In genomic region chr1:168686821-168687220, GRCm38 (mm10) we compare ENCODE assay signal across 18 mouse cellular contexts.
"Had no signal": no experiment of that assay in that cellular context is flagged by ENCODE, and none has a peak within 500 bp of the region (broad histone marks: within the 10 kb centered on the region; RNA-seq: fewer than 3 reads in every experiment).

No protein-coding gene starts in this region.

- H3K9ac ChIP-seq: liver, embryonic 14.5 days; lung, embryonic 14.5 days; midbrain, embryonic 12.5 days; neural tube, embryonic 13.5 days; neural tube, embryonic 15.5 days had no signal

- H3K4me1 ChIP-seq: midbrain, embryonic 10.5 days; midbrain, embryonic 12.5 days; neural tube, embryonic 13.5 days; neural tube, embryonic 15.5 days had no signal

- H3K27me3 ChIP-seq: midbrain, embryonic 12.5 days; neural tube, embryonic 13.5 days; neural tube, embryonic 15.5 days had no signal

- H3K27ac ChIP-seq: liver, embryonic 14.5 days; midbrain, embryonic 10.5 days; midbrain, embryonic 12.5 days; neural tube, embryonic 13.5 days; neural tube, embryonic 15.5 days had no signal

- DNase-seq: lung, adult 18-20 months; lung, embryonic 14.5 days; lung, postnatal 10 days; lung, postnatal 4 days; midbrain, embryonic 14.5 days; retina, postnatal 1 day; right cerebral cortex, adult 18-20 months; spleen, adult 18-20 months; thymus, adult 18-20 months; thymus, postnatal 14 days; thymus, postnatal 36 days had no signal

- H3K36me3 ChIP-seq: midbrain, embryonic 10.5 days; midbrain, embryonic 12.5 days; neural tube, embryonic 13.5 days; neural tube, embryonic 15.5 days had no signal

- H3K4me3 ChIP-seq: midbrain, embryonic 10.5 days; midbrain, embryonic 12.5 days; myocyte; neural tube, embryonic 13.5 days; neural tube, embryonic 15.5 days had no signal

- H3K4me2 ChIP-seq: lung, embryonic 14.5 days; midbrain, embryonic 12.5 days; neural tube, embryonic 13.5 days; neural tube, embryonic 15.5 days had no signal

- ATAC-seq: midbrain, embryonic 16.5 days had no signal

- H3K9me3 ChIP-seq: midbrain, embryonic 10.5 days; midbrain, embryonic 12.5 days; neural tube, embryonic 13.5 days; neural tube, embryonic 15.5 days had no signal
